Mouse (Mus musculus) frontal cortex, postnatal 10 days (tissue): ENCODE data around the gene Camta1.
"Not testable (repeated sequence)": the region's sequence is repeated elsewhere in the genome, so short reads cannot be mapped to it uniquely, and the experiment has no call there.

Source experiments
- DNase-seq, 2 experiments: peaks; one replicate each; pipeline ENCODE4 v3.0.0; 2022; ENCODE audit warnings: low spot score in 2 of 2, mixed read lengths in 1 of 2

Gene Camta1

GRCm38 (mm10) chr4:151068751-151069150 is 792.9 kb downstream of the Camta1 start:
- DNase-seq = no peak

GRCm38 (mm10) chr4:151059566-151059965 is 802.1 kb downstream of the Camta1 start:
- DNase-seq = no peak

GRCm38 (mm10) chr4:151058634-151059033 is 803.0 kb downstream of the Camta1 start:
- DNase-seq = no peak

- DNase-seq = peak; percentile 97 to 99
These were observed 804.0 kb downstream of the Camta1 start, which contains the start of gene Vamp3 for GRCm38 (mm10) chr4:151057347-151058321. Vamp3 (minus strand) TSS chr4:151057963.

- no peak for DNase-seq
These were observed 810.5 kb downstream of the Camta1 start for GRCm38 (mm10) chr4:151051162-151051561.

- DNase-seq = no peak
These were observed 815.2 kb downstream of the Camta1 start for GRCm38 (mm10) chr4:151046524-151046923.

- DNase-seq = no peak
These were observed 816.6 kb downstream of the Camta1 start for GRCm38 (mm10) chr4:151044944-151045570.

- peak; percentile 95 to 97 for DNase-seq
These were observed 817.4 kb downstream of the Camta1 start, which contains the start of gene Per3 for GRCm38 (mm10) chr4:151044037-151044943. Per3 (minus strand) TSS chr4:151044665.

- DNase-seq = no peak
These were observed 818.4 kb downstream of the Camta1 start for GRCm38 (mm10) chr4:151043281-151043680.

- peak in 1 of 2 experiments; percentile 31 for DNase-seq
These were observed 820.2 kb downstream of the Camta1 start for GRCm38 (mm10) chr4:151041506-151041905.

GRCm38 (mm10) chr4:151037800-151038199 is 823.9 kb downstream of the Camta1 start:
- DNase-seq = no peak

- no peak for DNase-seq
These were observed 825.2 kb downstream of the Camta1 start for GRCm38 (mm10) chr4:151036521-151036920.

- DNase-seq = no peak
These were observed 834.7 kb downstream of the Camta1 start for GRCm38 (mm10) chr4:151027001-151027400.

- DNase-seq = no peak
These were observed 837.5 kb downstream of the Camta1 start for GRCm38 (mm10) chr4:151024152-151024551.

- DNase-seq = not testable (repeated sequence)
These were observed 844.3 kb downstream of the Camta1 start for GRCm38 (mm10) chr4:151017356-151017755.

- DNase-seq = no peak
These were observed 845.7 kb downstream of the Camta1 start for GRCm38 (mm10) chr4:151015946-151016345.

GRCm38 (mm10) chr4:151010316-151010715 is 851.4 kb downstream of the Camta1 start:
- no peak for DNase-seq

GRCm38 (mm10) chr4:151006945-151007344 is 854.7 kb downstream of the Camta1 start:
- peak in 1 of 2 experiments; percentile 42 for DNase-seq

GRCm38 (mm10) chr4:151005656-151006318 is 855.9 kb downstream of the Camta1 start:
- no peak for DNase-seq

- DNase-seq = no peak
These were observed 860.3 kb downstream of the Camta1 start for GRCm38 (mm10) chr4:151001397-151001796.

- DNase-seq = no peak
These were observed 863.0 kb downstream of the Camta1 start for GRCm38 (mm10) chr4:150998626-150999025.
